In the genomic region with DNA sequence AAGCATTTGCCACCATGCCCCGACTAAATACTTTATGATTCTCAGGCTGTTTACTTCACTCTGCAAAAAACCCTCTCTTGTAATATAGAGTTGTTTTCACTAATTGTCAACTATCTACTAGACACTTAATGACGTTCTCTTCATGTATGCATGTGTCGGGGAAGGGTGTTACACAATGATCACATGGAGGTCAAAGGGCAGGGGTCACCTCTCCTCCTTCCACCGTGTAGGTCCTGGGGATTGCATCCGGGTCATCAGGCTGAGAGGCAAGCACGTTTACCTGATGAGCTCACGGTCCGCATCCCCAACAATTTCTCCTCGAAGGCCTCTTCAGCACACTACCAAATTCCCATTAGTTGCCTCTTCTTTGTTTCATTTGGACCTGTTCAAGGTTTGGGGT, we compare ENCODE assay signal across 26 mouse cellular contexts. TPM values are rescaled to one million over a fixed set of nuclear protein-coding genes. Genes with fewer than 3 reads are reported as not detected.
DNase-seq lines count a peak whose midpoint lies in the region; ATAC-seq and TF ChIP-seq lines count a peak whose summit lies in the region.
"Had no signal": no experiment of that assay in that cellular context is flagged by ENCODE, and none has a peak within 500 bp of the region (broad histone marks: within the 10 kb centered on the region; RNA-seq: fewer than 3 reads in every experiment).

No protein-coding gene starts in this region.

- 77% methylated on average over 9 of the region's 9 CpGs for WGBS in kidney, embryonic 15.5 days
- WGBS in liver, adult 2 months: 36% methylated on average over 9 of the region's 9 CpGs
- 80% methylated on average over 9 of the region's 9 CpGs for WGBS in liver, embryonic 11.5 days

- intact Hi-C loops in heart, postnatal 10 days (cut with DNase I): loop anchor here (10.0 kb wide), 1 partner anchor 252 kb away; no protein-coding TSS in a partner anchor

- no peak overlapping the region for H3K9ac ChIP-seq in kidney, embryonic 15.5 days
- no peak overlapping the region for H3K9ac ChIP-seq in liver, adult 2 months (ENCODE audit: low read depth, low read length)
- no peak overlapping the region for H3K9ac ChIP-seq in liver, embryonic 11.5 days (ENCODE audit: low read depth, low read length)
- H3K9ac ChIP-seq: embryonic facial prominence, embryonic 12.5 days; forebrain, embryonic 13.5 days; forebrain, embryonic 15.5 days had no signal

- H3K36me3 ChIP-seq in kidney, embryonic 15.5 days: no peaks in the 10 kb centered on the region
- peaks cover 16% of the 10 kb centered on the region for H3K36me3 ChIP-seq in liver, adult 2 months (ENCODE audit: control insufficient read depth, insufficient read depth, low read length)
- no peaks in the 10 kb centered on the region for H3K36me3 ChIP-seq in liver, embryonic 11.5 days (ENCODE audit: control insufficient read depth, insufficient read depth, low read length)
- H3K36me3 ChIP-seq: embryonic facial prominence, embryonic 10.5 days; embryonic facial prominence, embryonic 12.5 days; forebrain, embryonic 15.5 days; G1E had no signal

- H3K4me3 ChIP-seq in kidney, embryonic 15.5 days (replicated peaks): no peak overlapping the region
- no peak overlapping the region for H3K4me3 ChIP-seq in liver, adult 2 months (ENCODE audit: insufficient read depth, low read depth, low read length)
- no peak overlapping the region for H3K4me3 ChIP-seq in liver, embryonic 11.5 days (ENCODE audit: low read depth, low read length)
- H3K4me3 ChIP-seq: embryonic facial prominence, embryonic 10.5 days; embryonic facial prominence, embryonic 12.5 days; forebrain, embryonic 13.5 days; forebrain, embryonic 15.5 days had no signal

- no peaks in the 10 kb centered on the region; the same call in 1 of the 2 replicates for H3K9me3 ChIP-seq in kidney, embryonic 15.5 days (replicated peaks)
- H3K9me3 ChIP-seq in liver, embryonic 11.5 days (ENCODE audit: control insufficient read depth, low read length): no peaks in the 10 kb centered on the region
- H3K9me3 ChIP-seq: embryonic facial prominence, embryonic 10.5 days; embryonic facial prominence, embryonic 12.5 days; forebrain, embryonic 13.5 days; forebrain, embryonic 15.5 days; G1E had no signal

- no peak overlapping the region for H3K27ac ChIP-seq in kidney, embryonic 15.5 days
- peak overlapping the region; percentile 13; the same call in 1 of the 2 replicates for H3K27ac ChIP-seq in liver, adult 2 months (replicated peaks; ENCODE audit: insufficient read depth, low read depth, low read length)
- H3K27ac ChIP-seq in liver, embryonic 11.5 days (ENCODE audit: low read depth, low read length): no peak overlapping the region
- H3K27ac ChIP-seq: embryonic facial prominence, embryonic 10.5 days; embryonic facial prominence, embryonic 12.5 days; forebrain, embryonic 13.5 days; forebrain, embryonic 15.5 days had no signal

- no peak for TF ChIP-seq POLR2A in liver, adult 2 months (IDR thresholded peaks at IDR 0.05; ENCODE audit: extremely low read depth, insufficient read depth, low read length)

- H3K4me2 ChIP-seq in kidney, embryonic 15.5 days: no peak overlapping the region
- no peak overlapping the region for H3K4me2 ChIP-seq in liver, embryonic 11.5 days
- H3K4me2 ChIP-seq: embryonic facial prominence, embryonic 12.5 days; forebrain, embryonic 13.5 days; forebrain, embryonic 15.5 days had no signal

- H3K79me2 ChIP-seq in liver, adult 2 months (ENCODE audit: control insufficient read depth, insufficient read depth, low read length): peaks cover 8% of the 10 kb centered on the region; the same call in 1 of the 2 replicates

- no peak for TF ChIP-seq CTCF in liver, adult 2 months (IDR thresholded peaks at IDR 0.05; ENCODE audit: low read depth, low read length)

- no peak for ATAC-seq in kidney, embryonic 15.5 days (replicated peaks; ENCODE audit: low FRiP score)
- ATAC-seq in liver, embryonic 11.5 days (replicated peaks; ENCODE audit: low FRiP score): no peak
- ATAC-seq: activated CD4-positive, CD25-positive, alpha-beta regulatory T cell, adult 4 months; CD4-positive, CD25-positive, alpha-beta regulatory T cell, adult 4 months; forebrain, embryonic 13.5 days; forebrain, embryonic 15.5 days; Patski had no signal

- H3K4me1 ChIP-seq in kidney, embryonic 15.5 days: peaks cover 7% of the 10 kb centered on the region; the same call in 1 of the 2 replicates
- peaks cover 26% of the 10 kb centered on the region for H3K4me1 ChIP-seq in liver, adult 2 months (ENCODE audit: control insufficient read depth, insufficient read depth, low read length)
- no peaks in the 10 kb centered on the region for H3K4me1 ChIP-seq in liver, embryonic 11.5 days (replicated peaks; ENCODE audit: control insufficient read depth, insufficient read depth, low read length)
- H3K4me1 ChIP-seq: embryonic facial prominence, embryonic 12.5 days had no signal

- peaks cover 32% of the 10 kb centered on the region for H3K27me3 ChIP-seq in kidney, embryonic 15.5 days
- H3K27me3 ChIP-seq in liver, adult 2 months (ENCODE audit: control insufficient read depth, insufficient read depth, low read length): no peaks in the 10 kb centered on the region
- H3K27me3 ChIP-seq in liver, embryonic 11.5 days (replicated peaks; ENCODE audit: control insufficient read depth, insufficient read depth, low read length): no peaks in the 10 kb centered on the region
- H3K27me3 ChIP-seq: forebrain, embryonic 13.5 days; forebrain, embryonic 15.5 days had no signal

- peak; percentile 78 for DNase-seq in heart, adult 11 months
- no peak for DNase-seq in heart, postnatal 10 days
- peak; percentile 66 for DNase-seq in kidney, adult 9 months
- DNase-seq in liver, adult 2 months (ENCODE audit: extremely low read depth, low read depth, low spot score): peak; percentile 74
- DNase-seq in liver, embryonic 11.5 days (ENCODE audit: low spot score): no peak
- DNase-seq: adrenal gland, adult 8-10 months; adrenal gland, postnatal 14 days; adrenal gland, postnatal 36 days; B cell, adult 2 months; cerebellum, adult 11-12 months; cerebellum, adult 9-10 months had no signal

RNA-seq across cellular contexts. Expression of a gene that starts 26.6 kb away (rescaled TPM):
- total RNA-seq in heart, postnatal 10 days (2021): not detected
- 18.6 and 19.4 TPM in 2 replicates for polyA plus RNA-seq in kidney, embryonic 15.5 days (2015; fragmentation: Nextera tagmentation; extraction: Ambion mirVana)
- 164 and 213 TPM in 2 replicates for total RNA-seq in liver, adult 2 months (2014; rRNA removed)
- polyA plus RNA-seq in liver, adult 2 months (2012; rRNA removed): 260 and 313 TPM in 2 replicates
- 18.9 and 20.0 TPM in 2 replicates for polyA plus RNA-seq in liver, embryonic 11.5 days (2014; fragmentation: Nextera tagmentation; extraction: Ambion mirVana)
- total RNA-seq: CH12.LX had no signal
- polyA plus RNA-seq: activated CD4-positive, CD25-positive, alpha-beta regulatory T cell, adult 4 months; CD4-positive, CD25-positive, alpha-beta regulatory T cell, adult 4 months; cortical plate, adult 2 months; embryonic facial prominence, embryonic 10.5 days; embryonic facial prominence, embryonic 12.5 days; embryonic facial prominence, embryonic 14.5 days; forebrain, embryonic 11.5 days; forebrain, embryonic 13.5 days; forebrain, embryonic 15.5 days had no signal

RNA-seq across cellular contexts. Expression of a gene that starts 41.1 kb away (rescaled TPM):
- not detected for total RNA-seq in heart, postnatal 10 days (2021)
- 31.2 and 34.9 TPM in 2 replicates for polyA plus RNA-seq in kidney, embryonic 15.5 days (2015; fragmentation: Nextera tagmentation; extraction: Ambion mirVana)
- not detected in 2 replicates for total RNA-seq in liver, adult 2 months (2014; rRNA removed)
- not detected in 2 replicates for polyA plus RNA-seq in liver, adult 2 months (2012; rRNA removed)
- polyA plus RNA-seq in liver, embryonic 11.5 days (2014; fragmentation: Nextera tagmentation; extraction: Ambion mirVana): not detected in 2 replicates
- total RNA-seq: adrenal gland, adult 18-20 months; adrenal gland, adult 8-10 months; adrenal gland, postnatal 14 days; adrenal gland, postnatal 36 days; CH12.LX; G1E had no signal
- polyA plus RNA-seq: activated CD4-positive, CD25-positive, alpha-beta regulatory T cell, adult 4 months; CD4-positive, CD25-positive, alpha-beta regulatory T cell, adult 4 months; cerebellum, adult 2 months; cortical plate, adult 2 months; embryonic facial prominence, embryonic 10.5 days; embryonic facial prominence, embryonic 12.5 days; forebrain, embryonic 11.5 days; forebrain, embryonic 13.5 days; forebrain, embryonic 15.5 days; G1E; Patski had no signal

Comparison
In these comparisons a context has a peak if more than half of its experiments do, and no peak if none do; other contexts are left out.
1. DNase-seq: peak in heart, adult 11 months (single experiment), kidney, adult 9 months (single experiment) and liver, adult 2 months (single experiment); none in heart, postnatal 10 days (0 of 2) and liver, embryonic 11.5 days (single experiment).
2. RNA of a gene that starts 26.6 kb away (polyA plus RNA-seq): 260 to 313 TPM in liver, adult 2 months; 18.9 to 20.0 TPM in liver, embryonic 11.5 days and 18.6 to 19.4 TPM in kidney, embryonic 15.5 days; every median in the first group is over 10 times any median in the second.
3. RNA of a gene that starts 41.1 kb away (polyA plus RNA-seq): 31.2 to 34.9 TPM in kidney, embryonic 15.5 days; not detected in liver, adult 2 months and not detected in liver, embryonic 11.5 days; every median in the first group is over 10 times any median in the second.